Mouse (Mus musculus) left cerebral cortex, postnatal 10 days (tissue): ENCODE data around the gene Vmn1r117. TPM values are rescaled to one million over a fixed set of nuclear protein-coding genes. Genes with fewer than 3 reads are reported as not detected.
"Not testable (repeated sequence)": the region's sequence is repeated elsewhere in the genome, so short reads cannot be mapped to it uniquely, and the experiment has no call there.

Experiments used
- DNase-seq, 2 experiments: peaks; one replicate each; pipeline ENCODE4 v3.0.0; 2021 to 2022; ENCODE audit warnings: low spot score in 2 of 2, mixed read lengths in 1 of 2; ENCODE audit errors: extremely low spot score in 1 of 2
- intact Hi-C: fragments of 180-260 bp; cut with DNase I; formaldehyde crosslinking; loops from one replicate; pipeline ENCODE4 v1.15.1; 2025
- total RNA-seq, 2 experiments: library from RNA; stranded (reverse); gene quantifications; 2 replicates each; pipeline ENCODE4 v1.2.3; 2021

Vmn1r117 gene
- not detected for total RNA-seq

GRCm38 (mm10) chr7:20884021-20884420 lies at the start of gene Vmn1r117:
Gene Vmn1r117, minus strand, starts transcription at chr7:20884121.
- DNase-seq, intact Hi-C loops: not testable (repeated sequence)

- intact Hi-C loops, DNase-seq: not testable (repeated sequence)
Measured at GRCm38 (mm10) chr7:20912247-20912646, 28.3 kb upstream of the Vmn1r117 start, which contains the start of gene Vmn1r118. Gene Vmn1r118, minus strand, starts transcription at chr7:20912347.

- DNase-seq, intact Hi-C loops: not testable (repeated sequence)
Measured at GRCm38 (mm10) chr7:20871956-20872355, 12.0 kb downstream of the Vmn1r117 start, which contains the start of gene Vmn1r116. Gene Vmn1r116, plus strand, starts transcription at chr7:20872256.

- intact Hi-C loops, DNase-seq: not testable (repeated sequence)
Measured at GRCm38 (mm10) chr7:20844885-20845284, 39.0 kb downstream of the Vmn1r117 start, which contains the start of gene Vmn1r115. Gene Vmn1r115, minus strand, starts transcription at chr7:20844985.

Other genes starting within 250 kb of the Vmn1r117 start
- gene Vmn1r107, start 215.2 kb downstream of the Vmn1r117 start, total RNA-seq: not detected
- not detected for gene Vmn1r111, start 180.9 kb downstream of the Vmn1r117 start, total RNA-seq
- not detected for gene Gm10668, start 153.5 kb downstream of the Vmn1r117 start, total RNA-seq
- not detected for gene Vmn1r112, start 112.9 kb downstream of the Vmn1r117 start, total RNA-seq
- gene Vmn1r113, start 96.8 kb downstream of the Vmn1r117 start, total RNA-seq: not detected
- not detected for gene Vmn1r114, start 71.9 kb downstream of the Vmn1r117 start, total RNA-seq
- not detected for gene Vmn1r115, start 39.1 kb downstream of the Vmn1r117 start, total RNA-seq
- gene Vmn1r116, start 11.9 kb downstream of the Vmn1r117 start, total RNA-seq: not detected
- gene Vmn1r118, start 28.2 kb upstream of the Vmn1r117 start, total RNA-seq: not detected
- gene Vmn1r119, start 128.3 kb upstream of the Vmn1r117 start, total RNA-seq: not detected
- gene Vmn1r120, start 169.7 kb upstream of the Vmn1r117 start, total RNA-seq: not detected
- gene Vmn1r121, start 214.4 kb upstream of the Vmn1r117 start, total RNA-seq: not detected